Mouse (Mus musculus) right cerebral cortex, postnatal 4 days (tissue): ENCODE data around the gene Vcam1.

Experiments used
- DNase-seq: peaks from one replicate; pipeline ENCODE4 v3.0.0-alpha.2; 2022

Gene Vcam1

DNA sequence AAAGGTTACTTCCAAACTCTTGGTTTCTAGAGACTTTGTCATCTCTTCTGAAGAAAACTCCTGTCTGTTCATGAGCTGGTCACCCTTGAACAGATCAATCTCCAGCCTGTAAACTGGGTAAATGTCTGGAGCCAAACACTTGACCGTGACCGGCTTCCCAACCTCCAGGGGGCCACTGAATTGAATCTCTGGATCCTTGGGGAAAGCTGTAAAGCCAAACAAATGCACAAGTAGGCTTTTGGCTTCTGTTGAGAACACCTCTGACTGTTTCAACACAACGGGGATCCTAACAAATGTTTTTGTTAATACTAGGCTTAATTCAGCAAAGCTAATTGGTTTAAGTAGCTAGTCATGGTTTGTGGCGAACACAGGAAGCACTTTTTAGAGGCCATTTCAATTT lies 3.4 kb downstream of the Vcam1 start:
- DNase-seq: no peak

DNA sequence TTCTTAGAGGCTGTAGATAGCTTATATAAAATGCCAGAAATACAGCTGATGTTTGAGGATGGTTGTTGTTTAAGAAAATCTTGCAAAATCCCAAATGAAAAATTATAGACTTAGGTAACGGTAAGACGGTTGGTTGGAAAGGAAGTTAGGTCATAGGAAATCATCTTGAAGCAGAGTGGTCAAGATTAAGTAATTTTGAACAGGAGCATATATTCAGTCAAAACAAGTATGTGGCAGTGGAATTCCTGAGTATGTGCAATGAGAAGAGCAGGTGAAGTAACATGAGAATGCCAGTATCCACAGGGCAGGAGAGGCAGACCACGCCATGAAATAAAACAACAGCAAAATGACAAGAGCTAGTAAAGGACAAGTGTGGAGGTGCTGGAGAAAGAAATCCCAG lies 5.7 kb downstream of the Vcam1 start:
- no peak for DNase-seq

DNA sequence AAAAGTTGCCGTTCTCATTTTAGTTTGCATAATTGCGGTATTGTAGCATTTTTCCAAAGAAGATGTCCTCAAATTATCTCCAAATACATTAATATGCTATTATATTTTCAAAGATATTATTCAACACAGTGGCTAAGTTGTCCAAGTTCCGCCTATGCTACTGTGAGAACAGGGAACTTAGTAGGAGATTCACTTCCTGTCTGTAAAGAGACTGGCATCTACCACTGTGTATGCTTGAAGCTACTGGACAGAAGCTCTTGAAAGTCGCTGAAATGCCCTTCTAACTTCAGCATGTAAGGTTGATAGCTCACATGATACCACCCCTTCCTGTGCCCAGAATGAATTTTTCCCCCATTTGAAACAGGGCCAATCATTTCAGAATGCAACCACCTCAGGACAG lies 6.8 kb downstream of the Vcam1 start:
- DNase-seq: no peak

DNA sequence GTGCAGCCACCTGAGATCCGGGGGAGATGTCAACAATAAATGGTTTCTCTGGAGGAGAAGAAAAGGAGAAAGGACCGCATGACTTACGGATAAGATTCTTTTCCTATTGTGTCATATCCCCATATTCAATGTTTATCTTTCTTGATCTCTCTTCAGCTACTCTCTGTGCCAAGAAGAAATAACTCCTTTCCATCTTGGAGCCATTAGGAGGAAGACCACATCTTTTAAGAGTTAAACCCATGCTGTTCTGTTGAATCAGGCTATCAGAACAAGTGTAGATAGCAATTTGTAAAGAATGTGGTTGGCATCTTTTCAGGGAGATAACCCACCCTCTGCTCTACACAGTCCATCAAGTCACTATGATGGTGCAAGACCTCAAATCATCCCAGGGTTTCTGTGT lies 8.5 kb downstream of the Vcam1 start:
- no peak for DNase-seq

DNA sequence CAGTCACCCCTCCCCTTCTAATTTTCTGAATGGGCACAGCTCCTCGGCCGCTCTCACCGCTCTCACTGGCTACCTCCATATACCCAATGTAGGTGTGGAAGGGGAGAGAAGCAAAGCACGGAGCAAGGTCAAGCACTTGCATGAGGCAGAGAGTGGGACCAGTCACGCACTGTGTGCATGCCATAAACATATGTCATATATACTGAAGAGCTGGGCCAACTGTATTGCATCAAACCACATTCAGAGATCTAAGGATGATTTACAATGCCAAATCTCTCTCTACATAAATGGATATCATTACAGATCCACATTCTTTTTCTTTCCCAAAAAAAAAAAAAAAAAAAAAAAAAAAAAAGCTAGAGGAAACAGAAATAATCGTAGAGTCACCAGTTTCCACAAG lies 9.1 kb downstream of the Vcam1 start:
- DNase-seq: no peak

DNA sequence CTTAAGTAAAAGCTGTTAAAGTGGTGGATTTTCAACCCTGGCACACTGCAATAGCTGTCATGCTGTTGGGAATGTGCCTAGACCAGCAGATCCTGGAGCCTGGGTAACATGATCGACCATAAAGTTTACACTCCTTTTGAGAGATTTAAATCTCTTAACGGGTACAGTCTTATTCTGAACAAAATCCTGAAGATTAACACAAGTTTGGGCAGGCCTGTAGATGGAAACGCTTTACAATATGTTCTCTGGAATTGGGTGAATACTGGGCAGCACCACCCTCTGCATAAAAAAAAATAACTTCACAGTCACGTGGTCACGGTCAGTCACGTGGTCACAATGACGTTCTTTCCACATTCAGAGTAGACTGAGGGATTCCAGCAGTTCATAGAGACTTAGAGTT lies 10.3 kb downstream of the Vcam1 start:
- no peak for DNase-seq

DNA sequence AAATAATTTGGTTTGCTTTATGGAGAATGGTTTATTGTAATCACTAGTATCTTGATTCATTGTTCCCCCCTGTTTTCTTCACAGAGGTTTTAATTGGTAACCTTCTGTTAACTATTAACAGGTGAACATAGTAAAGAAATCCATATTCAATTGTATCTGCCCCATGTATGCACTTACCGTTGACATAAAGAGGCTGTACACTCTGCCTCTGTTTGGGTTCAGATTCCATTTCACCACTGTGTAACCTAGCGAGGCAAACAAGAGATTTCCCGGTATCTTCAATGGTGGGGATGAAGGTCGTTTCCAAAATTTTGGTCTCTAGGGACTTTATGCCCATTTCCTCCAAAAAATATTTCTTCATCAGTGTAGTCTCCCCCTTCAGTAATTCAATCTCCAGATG lies 12.4 kb downstream of the Vcam1 start:
- DNase-seq: no peak

DNA sequence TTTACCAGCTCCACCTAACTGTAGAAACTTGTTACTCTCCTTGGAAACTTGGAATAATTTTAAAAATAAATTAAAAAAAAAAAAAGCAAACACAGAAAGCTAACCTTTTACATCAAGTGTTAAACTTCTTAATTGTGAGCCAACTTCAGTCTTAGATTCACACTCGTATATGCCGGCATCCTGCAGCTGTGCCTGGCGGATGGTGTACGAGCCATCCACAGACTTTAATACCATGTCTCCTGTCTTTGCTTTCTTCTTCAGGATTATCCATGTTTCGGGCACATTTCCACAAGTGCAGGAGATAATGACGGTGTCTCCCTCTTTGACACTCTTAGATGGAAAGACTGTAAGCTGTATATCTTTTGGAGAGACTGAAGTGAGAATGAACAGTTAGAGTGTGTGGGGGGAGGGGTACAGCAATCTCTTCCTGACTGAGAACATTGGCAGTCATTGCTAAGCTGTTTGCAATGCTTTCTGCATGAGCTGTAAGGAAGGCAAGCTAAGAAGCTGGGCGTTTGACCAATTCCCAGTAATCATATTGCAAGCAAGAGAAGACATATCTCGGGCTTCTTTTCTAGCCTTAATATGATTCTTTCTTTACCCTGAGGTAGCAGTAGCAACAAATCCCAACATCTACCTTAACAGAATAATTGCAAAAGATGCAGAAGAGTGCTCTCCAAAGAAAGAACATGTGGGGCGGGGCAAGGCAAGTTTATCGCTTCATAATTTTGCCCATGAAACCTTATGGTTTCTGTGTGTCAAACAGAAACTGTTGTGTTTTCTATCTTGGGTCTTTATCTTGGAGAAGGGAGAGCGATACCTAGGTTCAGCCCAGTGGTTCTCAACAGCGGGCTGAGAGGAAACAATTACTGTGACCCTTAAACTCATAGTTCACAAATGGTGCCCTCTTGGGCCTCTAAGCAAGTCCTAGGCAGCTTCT lies 15.0 kb downstream of the Vcam1 start:
- peak; percentile 47 for DNase-seq

DNA sequence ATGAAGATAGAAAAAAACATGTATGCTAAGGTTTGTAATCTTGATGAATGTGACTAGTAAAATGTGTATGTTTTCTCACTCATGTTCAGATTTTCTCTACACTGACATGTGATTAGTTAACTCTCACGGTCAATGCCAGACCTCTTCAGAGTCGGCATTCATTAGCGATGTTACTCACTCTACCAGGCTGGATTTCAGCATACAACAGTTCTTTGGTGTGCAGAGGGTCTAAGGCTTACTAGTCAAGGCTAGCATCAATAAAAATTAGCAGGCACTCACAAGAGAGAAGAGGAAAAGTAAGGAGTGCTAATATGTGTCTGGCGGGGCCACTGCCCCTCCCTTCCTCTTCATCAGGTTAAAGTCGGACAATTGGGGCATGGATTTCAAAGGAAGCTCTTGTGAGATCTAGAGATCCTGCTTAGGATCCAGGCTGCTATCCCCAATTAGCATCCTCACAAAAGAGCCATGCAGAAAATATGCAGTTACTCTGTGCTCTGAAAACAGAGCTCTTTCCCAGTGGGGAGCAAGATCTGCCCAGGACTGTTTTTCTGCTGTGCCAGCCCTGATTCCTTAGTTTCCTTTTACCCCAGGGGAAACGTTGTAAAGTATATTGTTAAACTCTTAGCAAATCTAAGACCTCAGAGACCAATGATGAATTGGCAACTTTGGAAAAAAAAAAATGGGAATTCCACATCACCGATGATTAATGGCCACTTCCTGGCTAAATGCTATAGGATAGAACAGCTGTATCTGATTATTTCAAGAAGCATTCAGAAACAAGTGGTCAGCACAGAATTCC lies 15.8 kb downstream of the Vcam1 start:
- no peak for DNase-seq

DNA sequence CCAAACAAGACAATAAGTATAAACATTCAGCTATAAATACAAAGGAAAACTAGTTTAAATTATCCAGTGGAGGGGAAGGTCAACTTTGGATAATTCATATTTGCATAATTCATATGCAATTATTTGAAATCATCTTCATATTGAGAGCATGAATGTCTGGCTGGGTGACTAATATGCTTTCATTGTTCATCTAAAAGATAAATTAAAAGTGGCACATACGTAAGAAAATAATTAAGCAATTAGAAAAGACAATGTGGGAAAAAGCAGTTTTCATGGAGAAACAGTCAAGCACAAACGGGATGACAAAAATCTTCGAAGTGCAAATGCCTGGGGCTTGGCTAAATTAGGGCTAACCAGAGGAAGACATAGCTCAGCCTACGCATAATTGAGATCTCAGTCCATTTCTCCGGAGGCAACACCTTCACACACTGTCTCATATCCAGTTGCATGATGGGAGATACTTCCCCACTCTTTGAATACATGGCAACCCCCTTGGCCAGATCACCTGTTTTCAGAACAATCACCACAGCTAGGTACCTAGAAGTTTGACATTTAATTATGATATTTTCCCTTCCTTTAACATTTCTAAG lies 16.6 kb downstream of the Vcam1 start:
- DNase-seq: no peak

DNA sequence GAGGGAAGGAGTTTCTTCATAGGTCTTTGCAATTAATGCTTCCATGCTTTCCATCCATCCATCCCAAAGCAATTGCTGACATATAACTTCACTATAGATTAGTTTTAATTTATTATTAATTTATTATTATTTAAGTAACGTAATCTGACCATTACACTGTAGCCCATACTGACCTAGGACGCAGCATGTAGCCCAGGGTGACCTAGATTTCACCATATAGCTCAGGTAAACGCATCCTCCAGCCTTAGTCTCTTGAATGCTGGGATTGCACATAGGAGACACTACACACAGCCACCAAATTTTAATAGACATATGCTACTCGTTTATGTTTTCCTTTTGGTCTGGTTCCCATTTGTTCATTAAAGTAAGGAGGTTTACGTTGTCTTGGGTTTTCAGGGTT lies 23.8 kb downstream of the Vcam1 start:
- DNase-seq: no peak

DNA sequence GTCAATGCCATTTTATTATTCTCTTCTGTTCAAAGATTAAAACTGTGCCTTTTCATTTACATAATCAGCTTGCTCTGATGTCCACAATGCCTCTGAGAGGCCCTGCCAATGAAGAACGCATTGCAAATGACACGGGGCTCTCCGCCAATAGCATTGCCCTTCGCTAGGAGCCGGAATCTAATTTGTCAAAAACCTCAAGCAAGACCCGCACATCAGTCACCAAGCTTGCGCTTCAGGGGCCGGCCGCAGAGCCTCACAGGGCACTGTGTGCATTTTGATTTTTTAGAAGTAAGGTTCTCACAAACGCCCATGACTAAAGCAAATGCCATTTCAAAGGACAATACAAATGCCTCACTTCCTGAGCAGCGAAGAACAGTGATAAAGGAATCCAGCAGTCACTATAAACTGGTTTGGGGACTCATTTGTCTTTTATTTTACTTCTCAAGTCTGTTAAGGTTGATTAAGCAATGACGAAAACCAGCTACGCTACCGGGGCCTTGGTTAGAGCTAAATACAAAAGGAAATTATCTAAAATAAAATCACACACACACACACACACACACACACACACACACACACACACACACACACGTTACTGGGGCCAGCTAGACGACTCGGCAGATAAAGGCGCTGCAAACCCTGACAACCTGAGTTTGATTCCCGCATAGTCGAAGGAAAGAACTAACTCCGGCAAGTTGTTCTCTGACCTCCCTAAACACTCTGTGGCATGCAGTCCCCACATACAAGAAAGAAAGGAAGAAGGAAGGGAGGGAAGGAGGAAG lies 24.4 kb downstream of the Vcam1 start:
- DNase-seq: peak; percentile 59

DNA sequence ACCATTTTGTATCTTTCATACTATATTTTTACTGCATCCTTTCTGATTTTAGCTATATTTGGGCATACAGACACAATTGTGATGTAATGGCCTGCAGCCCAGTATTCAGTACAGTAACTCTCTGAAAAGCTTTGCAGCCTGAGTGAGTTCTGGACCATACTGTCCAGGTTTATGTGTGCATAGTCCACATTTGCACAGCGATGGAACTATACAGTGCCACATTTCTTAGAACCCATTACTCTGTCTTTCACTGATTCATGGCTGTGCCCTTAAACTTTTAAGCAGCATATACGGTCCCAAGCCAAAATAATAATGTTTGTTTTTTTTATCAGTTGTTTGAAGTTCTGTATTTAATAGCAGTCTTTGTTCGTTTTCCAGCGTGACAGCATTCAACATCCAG lies 25.2 kb downstream of the Vcam1 start:
- no peak for DNase-seq

DNA sequence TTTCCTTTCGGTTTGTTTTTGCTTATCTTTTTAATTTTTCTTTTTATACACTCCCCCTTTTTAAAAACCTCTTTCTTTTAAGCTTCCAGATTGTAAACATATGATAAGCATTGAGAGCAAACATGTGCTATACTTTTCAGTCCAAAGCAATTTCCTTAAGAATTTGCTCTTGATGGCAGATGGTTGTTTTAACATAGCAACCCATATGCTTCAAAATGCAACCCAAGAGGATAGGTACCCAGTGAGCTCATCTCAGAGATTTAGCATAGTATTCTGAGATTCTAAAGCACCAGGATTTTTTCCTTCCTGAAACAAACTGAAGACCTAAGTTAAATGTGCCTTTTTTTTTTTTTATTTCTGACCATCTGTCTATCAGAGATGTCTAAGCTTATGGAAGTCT lies 28.6 kb downstream of the Vcam1 start:
- no peak for DNase-seq

DNA sequence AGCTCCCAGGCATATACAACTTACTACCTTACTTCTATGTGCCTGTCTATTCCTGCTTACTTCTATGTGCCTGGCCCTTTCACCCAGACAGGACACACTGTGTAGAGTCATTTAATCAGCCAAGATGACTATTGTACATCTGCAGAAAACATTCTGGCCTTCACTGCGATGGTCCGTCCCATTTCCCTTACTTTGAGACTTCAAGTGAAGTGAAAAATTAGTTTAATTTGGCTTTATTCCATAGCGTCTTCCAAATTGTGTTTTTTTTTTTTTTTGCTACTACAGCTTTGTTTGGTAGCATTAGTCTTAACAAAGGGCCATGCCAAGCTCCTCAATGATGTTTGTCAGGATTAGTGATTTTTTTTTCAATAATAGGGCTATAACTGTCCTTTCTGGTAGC lies 33.6 kb downstream of the Vcam1 start:
- DNase-seq: no peak

DNA sequence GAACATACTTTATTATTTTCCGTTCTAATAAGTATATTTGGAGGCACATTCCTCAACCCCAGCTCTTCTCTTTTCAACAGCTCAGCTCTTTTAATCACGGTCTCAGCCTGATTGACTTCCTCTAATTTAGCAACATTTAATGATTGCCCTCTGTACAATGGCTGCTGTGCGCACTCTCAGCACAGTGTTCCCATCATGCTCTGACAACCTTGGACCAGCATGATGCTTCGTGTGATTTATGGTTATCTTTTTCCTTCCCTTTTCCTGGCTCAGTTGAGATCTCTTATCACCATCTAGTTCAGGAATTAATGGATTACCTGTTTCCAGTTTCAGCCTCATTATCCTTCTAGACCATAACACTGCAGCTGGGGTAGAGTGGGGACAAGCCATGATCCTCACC lies 34.2 kb downstream of the Vcam1 start:
- DNase-seq: no peak

DNA sequence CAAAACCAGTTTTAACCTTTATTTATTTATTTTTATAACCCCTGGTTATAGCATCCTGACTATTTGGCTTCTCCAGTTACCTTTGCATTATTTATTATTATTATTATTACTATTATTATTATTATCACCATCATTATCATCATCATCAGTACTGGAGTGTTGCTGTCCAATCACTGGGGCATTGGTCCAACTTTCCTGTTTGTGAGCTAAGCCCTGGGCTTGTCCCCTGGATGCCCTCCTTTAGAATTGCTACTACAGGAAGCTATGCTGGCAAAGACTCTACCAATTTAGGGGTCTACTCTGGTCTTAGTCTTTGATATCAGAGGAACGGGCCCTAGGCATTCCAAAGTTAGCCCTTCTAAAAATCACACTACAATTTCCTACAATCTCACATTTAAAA lies 34.6 kb downstream of the Vcam1 start:
- DNase-seq: no peak

DNA sequence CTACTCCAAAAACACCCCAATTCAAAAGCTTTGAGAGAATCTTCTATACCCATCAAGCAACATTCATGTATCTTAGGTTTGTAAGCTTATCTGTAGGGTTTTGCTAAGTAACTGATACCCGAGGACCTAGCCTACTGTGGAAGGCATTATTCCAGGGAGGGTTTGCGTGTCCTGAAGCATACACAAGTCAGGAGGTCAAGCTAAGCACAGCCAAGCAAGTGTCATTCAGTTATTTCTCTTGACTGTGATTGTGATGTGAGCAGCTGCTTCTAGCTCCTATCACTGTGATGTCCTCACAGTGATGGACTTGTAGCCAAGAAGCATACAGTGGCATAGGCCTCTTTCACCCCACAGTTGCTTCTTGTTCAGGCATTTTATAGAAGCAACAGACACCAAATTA lies 35.2 kb downstream of the Vcam1 start:
- DNase-seq: no peak

DNA sequence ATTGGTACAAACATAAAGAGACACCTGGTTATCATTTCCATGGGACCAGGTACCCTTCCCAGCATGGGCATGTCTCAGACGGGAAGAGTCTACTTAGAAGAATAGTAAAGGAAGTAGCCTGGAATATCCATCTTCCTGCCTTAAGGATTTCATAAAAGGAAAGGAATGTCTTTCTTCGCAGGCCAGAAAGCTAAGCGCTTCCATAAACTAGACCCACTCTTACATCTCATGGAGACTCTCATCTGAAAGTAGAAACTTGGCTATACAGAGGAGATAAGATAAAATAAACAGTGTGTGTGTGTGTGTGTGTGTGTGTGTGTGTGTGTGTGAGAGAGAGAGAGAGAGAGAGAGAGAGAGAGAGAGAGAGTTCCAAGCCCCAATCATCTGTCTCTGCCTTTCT lies 36.9 kb downstream of the Vcam1 start:
- no peak for DNase-seq

DNA sequence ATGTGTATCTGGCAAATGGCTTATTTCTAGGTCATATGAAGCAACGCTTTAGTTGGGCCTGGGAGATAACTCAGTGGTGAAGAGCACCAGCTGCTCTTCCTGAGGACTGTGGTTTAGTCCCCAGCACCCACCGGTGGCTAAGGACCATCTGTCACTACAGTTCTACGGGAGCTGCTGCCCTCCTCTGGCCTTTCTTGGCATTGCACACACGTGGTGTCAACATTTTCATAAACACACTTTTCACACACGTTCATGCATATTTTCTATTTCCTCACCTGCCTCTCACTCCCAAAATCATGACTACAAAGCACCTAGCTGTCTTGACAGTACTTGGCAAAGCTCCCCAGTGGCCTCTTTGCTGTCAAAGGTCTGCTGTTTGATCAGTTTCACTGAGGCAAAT lies 37.8 kb downstream of the Vcam1 start:
- DNase-seq: no peak

DNA sequence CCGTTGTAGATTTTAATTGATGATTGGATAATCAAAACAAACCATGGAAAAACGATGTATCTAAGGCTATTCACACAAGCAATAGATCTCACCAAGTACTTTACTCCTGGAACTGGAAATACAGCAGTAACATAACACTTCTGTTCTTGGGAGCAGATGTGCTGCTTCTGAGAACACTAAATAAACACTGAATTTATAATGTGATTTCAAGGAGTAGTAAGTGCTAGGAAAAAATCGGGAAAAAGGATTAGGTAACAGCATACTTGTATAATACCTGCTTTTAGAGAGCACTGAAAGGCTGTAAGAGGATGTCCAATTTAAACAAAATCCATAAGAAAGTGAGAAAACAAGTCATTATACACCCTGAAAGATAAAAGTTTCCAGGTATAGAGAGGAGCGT lies 43.5 kb downstream of the Vcam1 start:
- no peak for DNase-seq

DNA sequence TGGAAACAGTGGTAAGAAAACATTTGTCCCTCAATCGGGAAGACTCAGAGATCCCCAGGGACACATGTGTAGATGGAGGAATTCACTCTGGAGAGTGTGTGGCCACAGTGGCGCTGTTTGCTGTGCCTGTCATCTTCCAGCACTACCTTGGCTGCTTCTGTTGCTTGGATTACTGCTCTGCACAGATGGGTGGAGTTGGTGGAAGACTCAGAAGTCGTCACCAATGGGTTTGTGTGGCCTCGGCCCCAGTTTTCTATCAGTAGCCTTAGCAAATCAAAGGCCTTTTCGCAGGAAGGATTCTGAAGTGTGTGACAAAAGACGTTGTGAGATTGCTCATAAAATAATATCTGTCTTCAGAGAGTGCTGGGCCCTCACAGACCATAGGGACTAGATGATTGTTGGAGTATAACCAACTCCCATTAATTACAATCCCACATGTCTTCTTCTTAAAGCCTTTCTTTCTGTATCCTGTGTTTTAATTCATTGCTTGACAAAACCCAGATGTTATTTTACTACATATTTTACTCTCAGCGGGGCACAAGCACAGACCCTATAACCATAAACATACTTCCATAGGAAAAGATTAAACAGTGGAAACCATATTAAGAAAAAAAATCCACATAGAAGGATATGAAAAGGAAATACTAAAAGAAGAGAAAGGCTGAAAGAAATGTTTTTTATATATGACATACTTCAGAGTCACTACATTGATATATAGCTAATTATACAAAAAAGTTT lies 48.4 kb downstream of the Vcam1 start:
- DNase-seq: no peak
